Mouse (Mus musculus) ovary, postnatal 10 days (tissue): ENCODE data around the gene Fam19a3.

Experiments used
- DNase-seq: peaks from one replicate; pipeline ENCODE4 v3.0.0; 2022; ENCODE audit warnings: low spot score

Fam19a3 gene

GRCm38 (mm10) chr3:104792360-104793270 is 11.0 kb upstream of the Fam19a3 start:
- no peak for DNase-seq

DNA sequence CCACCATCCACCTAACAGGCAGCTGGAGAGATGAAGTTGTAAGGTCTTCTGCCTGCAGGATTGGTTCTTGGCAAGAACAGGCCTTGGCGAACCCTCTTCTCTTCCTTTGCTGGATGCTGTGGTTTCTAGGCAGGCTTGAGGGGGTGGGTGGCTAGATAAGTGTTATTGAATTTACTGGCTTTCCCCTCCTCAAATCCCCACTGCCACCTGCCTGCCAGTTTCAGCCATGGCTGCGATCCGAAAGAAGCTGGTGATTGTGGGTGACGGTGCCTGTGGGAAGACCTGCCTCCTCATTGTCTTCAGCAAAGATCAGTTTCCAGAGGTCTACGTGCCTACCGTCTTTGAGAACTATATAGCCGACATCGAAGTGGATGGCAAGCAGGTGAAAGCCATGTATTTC is 10.0 kb upstream of the Fam19a3 start:
- no peak for DNase-seq

DNA sequence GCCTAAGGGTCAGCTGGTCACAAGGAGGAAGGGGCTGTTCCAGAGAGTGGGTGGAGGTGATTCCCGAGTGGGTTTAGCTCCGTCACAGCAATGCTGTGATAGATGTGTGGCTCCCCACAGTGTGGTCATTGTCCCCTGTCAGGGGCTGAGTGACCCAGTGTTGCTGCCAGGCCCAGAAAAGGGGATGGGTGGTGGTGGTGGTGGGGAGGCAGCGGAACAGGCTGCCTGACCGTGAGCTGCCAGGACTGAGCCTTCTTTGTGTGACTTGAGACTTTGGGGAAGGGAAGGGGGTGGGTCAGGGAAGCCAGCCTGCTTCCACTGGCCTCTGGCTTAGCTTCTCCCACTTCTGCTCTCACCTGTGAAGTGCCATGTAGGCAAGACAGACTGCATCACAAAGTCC is 9.4 kb upstream of the Fam19a3 start:
- no peak for DNase-seq

DNA sequence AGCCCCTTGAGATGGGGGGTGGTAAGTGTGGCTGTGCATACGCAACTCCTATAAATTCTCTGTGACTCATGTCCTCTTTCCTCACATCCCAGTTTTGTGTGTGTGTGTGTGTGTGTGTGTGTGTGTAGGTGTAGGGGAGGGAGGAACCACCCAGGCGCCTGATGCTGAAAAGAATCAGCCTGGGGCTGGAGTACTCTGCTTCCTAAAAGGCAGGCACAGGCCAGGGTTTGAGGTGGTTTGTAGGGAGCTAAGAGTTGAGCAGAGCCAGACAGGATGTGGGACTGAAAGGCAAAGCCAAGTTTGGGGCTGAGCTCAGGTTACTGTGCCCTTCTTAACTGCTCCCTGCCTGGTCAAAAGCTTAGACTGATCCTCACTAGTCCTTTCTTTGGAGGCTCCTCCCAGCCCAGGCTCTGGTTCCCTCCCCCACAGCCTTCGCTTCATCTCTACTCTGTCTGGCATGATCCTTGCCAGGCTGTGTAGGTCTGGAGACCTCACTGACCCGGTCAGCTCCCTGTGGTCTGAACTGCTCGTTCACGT is 8.8 kb upstream of the Fam19a3 start:
- no peak for DNase-seq

- no peak for DNase-seq
Measured at GRCm38 (mm10) chr3:104789822-104790221, 8.2 kb upstream of the Fam19a3 start.

DNA sequence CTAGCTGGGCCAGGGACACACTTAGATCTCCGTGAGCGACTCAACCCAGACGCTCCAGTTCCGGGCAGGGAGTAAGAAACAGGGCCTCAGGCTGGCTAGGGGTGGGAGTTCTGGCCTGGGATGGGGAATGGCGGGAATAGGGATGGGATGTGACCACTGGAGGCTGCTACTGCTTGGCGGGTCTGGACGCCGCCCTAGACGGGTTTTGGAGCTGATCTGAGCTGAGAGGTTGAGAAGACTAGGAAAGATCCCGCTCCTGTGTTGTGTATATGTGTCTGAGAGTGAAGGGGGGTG is 7.6 kb upstream of the Fam19a3 start:
- no peak for DNase-seq

- peak; percentile 79 for DNase-seq
Measured at GRCm38 (mm10) chr3:104788561-104789311, 7.1 kb upstream of the Fam19a3 start.

DNA sequence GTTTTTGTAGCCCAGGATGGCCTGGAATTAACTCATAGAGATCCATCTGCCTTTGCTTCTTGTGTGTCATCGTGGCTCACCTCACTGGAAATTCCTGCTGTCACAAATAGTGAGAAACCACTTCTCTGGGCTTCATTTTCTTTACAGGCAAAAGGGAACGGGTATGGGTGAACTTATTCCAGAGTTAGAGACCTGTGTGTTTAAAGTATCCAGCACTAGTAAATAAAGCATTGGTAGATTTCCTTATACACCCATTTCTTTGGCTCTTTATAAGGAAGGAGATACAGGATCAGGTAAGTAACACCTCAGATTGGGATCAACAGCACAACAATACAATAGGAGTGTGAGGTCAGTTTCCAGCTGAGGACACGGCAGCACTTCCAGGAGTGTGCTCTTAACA is 6.4 kb upstream of the Fam19a3 start, which contains the start of gene Rhoc:
Gene Rhoc, plus strand, starts transcription at position 301 of the 400 bp plus-strand sequence.
- no peak for DNase-seq

DNA sequence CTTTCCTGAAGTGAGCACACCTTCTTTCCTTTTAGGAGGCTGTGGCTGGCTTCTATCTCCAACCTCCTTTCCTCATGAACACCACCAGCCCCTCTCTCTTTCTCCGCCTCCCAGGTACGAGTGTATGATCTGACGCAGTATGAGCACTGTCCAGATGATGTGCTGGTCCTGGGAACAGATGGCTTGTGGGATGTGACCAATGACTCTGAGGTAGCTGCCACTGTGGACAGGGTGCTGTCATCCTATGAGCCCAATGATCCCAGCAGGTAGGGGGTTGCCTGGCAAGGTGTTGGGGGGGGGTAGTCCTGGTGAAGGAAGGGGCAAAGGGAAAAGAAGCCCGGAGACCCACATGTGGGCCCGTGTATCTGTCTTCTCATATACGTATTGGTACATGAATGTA is 3.6 kb upstream of the Fam19a3 start:
- DNase-seq, result no peak

DNA sequence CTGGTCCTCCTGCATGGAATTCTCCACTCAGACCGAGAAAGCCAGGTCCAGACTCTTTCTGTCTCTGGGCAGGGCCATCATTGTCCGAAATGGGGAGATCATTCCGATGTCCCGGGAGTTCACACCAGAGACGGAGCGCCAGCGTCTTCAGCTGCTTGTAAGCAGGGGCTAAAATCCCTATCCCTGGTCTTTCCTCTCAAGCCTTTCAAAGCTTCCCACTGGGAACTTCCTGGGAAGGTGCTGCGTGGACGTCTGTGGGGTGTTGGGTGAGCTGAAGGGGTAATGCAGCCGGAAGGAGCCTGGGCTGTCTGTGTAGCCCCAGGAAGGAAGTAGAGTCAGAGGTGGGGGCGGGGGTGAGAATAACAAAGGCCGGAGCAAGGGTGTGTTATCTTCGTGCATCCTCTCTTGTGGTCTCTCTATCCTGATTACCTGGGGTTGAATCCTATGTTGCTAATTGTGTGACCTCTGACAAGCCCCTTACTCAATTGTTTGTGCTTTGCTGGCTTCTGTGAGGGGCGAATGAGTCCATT is 2.4 kb upstream of the Fam19a3 start:
- no peak for DNase-seq

GRCm38 (mm10) chr3:104782061-104782681 is 531 bp upstream of the Fam19a3 start:
- no peak for DNase-seq

- no peak for DNase-seq
Measured at GRCm38 (mm10) chr3:104780561-104781420, 849 bp downstream of the Fam19a3 start, which contains the start of gene Ppm1j. Gene Ppm1j (plus strand): TSS chr3:104781056.

DNA sequence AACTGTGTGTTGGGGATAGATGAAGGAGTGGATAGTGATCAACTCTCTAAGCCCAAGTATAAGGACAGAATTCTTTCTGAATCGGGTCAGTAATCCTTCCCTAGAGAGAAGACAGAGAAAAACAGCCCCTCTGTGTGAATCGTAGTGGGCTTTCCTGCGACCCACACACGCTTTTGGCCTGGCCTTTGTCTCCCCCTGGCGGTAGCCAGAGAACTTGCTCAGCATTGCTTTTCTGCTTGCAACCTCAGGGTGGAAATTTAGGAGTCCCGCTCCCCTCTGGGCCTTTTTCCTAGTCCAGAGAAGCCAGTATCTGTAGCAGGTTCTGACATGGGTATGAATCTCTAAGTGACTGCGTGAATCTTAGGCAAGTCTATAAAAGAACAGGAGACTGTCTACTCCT is 1.7 kb downstream of the Fam19a3 start:
- DNase-seq, result no peak

GRCm38 (mm10) chr3:104777342-104777741 is 4.3 kb downstream of the Fam19a3 start:
- no peak for DNase-seq

GRCm38 (mm10) chr3:104773301-104773700 is 8.3 kb downstream of the Fam19a3 start:
- DNase-seq, result no peak

DNA sequence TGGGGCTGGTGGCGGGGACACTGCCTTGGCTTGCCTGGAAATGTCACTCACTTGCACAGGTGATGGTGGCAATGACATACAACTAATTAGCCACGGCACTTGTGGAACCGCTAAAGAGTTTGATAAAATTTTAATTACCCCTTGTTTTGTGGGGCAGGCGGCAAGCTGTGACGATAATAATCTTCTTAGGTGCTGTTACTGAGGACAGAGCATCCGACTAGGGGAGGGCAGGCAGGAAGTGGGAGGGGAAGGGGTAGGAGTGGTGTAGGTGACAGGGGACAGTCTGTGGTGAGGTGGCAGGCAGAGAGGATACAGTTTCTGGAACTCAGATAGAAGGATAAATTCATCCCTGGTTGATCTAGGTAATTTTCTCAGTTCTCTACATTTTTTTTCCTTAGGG is 10.2 kb downstream of the Fam19a3 start:
- DNase-seq, result no peak

DNA sequence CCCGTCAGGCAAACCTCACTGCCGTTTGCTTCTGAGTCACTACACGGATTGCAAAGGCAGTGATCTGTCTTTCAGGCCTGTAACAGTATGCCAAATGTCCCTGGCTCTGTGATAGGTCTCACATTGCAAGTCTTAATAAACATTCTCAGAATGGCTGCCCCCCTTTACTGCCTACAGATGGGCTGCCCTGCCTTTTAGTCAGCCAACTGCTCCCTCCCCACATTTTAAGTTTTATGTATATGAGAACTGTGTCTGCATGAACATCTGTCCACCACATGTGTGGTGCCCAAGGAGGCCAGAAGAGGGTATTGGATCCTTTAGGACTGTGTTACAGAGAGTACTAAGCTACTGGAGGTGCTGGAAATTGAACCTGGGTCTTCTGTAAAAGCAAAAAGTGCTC is 10.7 kb downstream of the Fam19a3 start:
- no peak for DNase-seq

DNA sequence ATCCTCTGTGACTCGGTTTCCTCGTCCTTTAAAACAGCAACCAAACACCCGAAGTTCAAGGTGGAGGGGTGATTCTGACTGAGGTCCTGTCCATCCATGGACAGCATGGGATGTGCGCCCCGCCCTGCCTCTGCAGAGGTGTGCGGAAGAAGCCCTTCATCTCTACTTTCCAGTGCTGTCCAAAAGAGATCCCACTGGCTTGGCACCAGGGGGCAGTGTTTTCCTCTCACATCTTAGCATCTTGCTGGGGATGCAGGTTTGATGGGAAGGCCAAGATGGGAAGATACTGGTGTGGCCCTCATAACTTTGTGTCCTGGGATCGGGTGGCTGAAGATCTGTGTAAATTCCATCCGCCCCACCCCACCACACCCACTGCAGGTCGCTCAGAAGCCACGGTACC is 11.6 kb downstream of the Fam19a3 start:
- DNase-seq, result no peak

- DNase-seq, result no peak
Measured at GRCm38 (mm10) chr3:104769135-104769534, 12.5 kb downstream of the Fam19a3 start.

DNA sequence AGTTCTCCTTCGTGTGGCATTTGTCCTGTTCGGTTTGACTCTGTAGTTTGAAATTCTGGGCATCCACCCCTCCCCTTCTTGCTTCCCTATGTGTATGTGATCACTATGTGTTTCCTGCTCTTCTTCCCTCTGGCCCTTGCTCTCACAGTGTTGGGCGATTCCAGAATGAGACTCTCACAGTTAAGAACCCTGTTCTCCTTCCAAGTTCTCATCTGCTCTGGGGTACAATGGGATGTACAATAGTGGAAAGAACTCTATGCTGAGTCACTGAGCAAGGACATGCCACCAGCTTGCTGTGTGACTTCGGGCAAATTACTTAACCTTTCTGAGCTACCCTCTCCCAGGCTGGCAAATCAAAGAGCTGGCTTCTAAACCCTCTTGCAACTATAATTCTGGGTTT is 13.9 kb downstream of the Fam19a3 start:
- no peak for DNase-seq

DNA sequence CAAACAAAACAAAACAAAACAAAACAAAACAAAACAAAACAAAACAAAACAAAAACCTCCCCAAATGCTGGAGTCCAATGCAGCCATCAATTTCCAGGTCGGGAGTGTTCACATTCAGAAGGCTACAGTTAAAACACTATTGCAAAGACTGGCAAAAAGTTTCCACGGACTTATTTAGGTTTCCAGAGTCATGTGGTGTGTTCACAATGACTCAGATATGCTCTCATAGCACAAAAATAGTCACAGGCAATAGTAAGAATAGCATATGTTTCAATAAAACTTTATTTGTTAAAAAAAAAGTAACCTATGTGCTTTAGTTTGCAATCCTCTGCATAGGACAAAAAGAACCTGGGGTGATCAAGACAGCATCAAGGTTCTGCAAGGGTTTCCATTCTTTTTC is 14.5 kb downstream of the Fam19a3 start:
- DNase-seq, result no peak
